ENCODE assay signal across 10 mouse cellular contexts in genomic region chr3:41123190-41123999, GRCm38 (mm10). TPM values are rescaled to one million over a fixed set of nuclear protein-coding genes. Genes with fewer than 3 reads are reported as not detected.
A peak's percentile ranks its signal among the peaks of the same experiment; 100 is the strongest.
DNase-seq lines count a peak whose midpoint lies in the region; ATAC-seq and TF ChIP-seq lines count a peak whose summit lies in the region.
"Had no signal": no experiment of that assay in that cellular context is flagged by ENCODE, and none has a peak within 500 bp of the region (broad histone marks: within the 10 kb centered on the region; RNA-seq: fewer than 3 reads in every experiment).

No protein-coding gene starts in this region.

- H3K36me3 ChIP-seq in hindbrain, embryonic 14.5 days (replicated peaks; ENCODE audit: control insufficient read depth, insufficient read depth), result no peaks in the 10 kb centered on the region
- H3K36me3 ChIP-seq in midbrain, embryonic 12.5 days, result no peaks in the 10 kb centered on the region
- H3K36me3 ChIP-seq: limb, embryonic 15.5 days had no signal

- H3K27me3 ChIP-seq in hindbrain, embryonic 14.5 days (ENCODE audit: control insufficient read depth, insufficient read depth, low read length), result no peaks in the 10 kb centered on the region
- H3K27me3 ChIP-seq in midbrain, embryonic 12.5 days, result 0 out of 2 replicates have a peak, but pooled peaks cover 7% of the 10 kb centered on the region

- peak; percentile 10 to 20 for DNase-seq in cerebellum, postnatal 25 days
- DNase-seq in cerebellum, adult 11 months, result no peak
- no peak for DNase-seq in hindbrain, embryonic 14.5 days (ENCODE audit: low spot score)
- no peak for DNase-seq in right cerebral cortex, postnatal 14 days
- DNase-seq in lung, postnatal 36 days, result no peak
- DNase-seq in lung, adult 2 months, result no peak
- DNase-seq: gastrocnemius, postnatal 25 days had no signal

- H3K4me1 ChIP-seq in hindbrain, embryonic 14.5 days (replicated peaks; ENCODE audit: control insufficient read depth, insufficient read depth, low read length), result peaks cover 9% of the 10 kb centered on the region
- H3K4me1 ChIP-seq in midbrain, embryonic 12.5 days, result peaks cover 12% of the 10 kb centered on the region
- no peaks in the 10 kb centered on the region for H3K4me1 ChIP-seq in lung, adult 2 months (ENCODE audit: control insufficient read depth, insufficient read depth, low read length)

- ATAC-seq in common myeloid progenitor, adult 5-6 weeks (replicated peaks; ENCODE audit: low read depth, poor library complexity, severe bottlenecking), result peak; percentile 54
- ATAC-seq in hindbrain, embryonic 14.5 days (ENCODE audit: low FRiP score), result peak; percentile 27; the same call in 1 of the 2 replicates
- ATAC-seq in midbrain, embryonic 12.5 days (ENCODE audit: low FRiP score, low read depth), result peak; percentile 41; the same call in 1 of the 2 replicates

- H3K4me3 ChIP-seq in hindbrain, embryonic 14.5 days (replicated peaks; ENCODE audit: low read length), result no peak overlapping the region
- H3K4me3 ChIP-seq in midbrain, embryonic 12.5 days, result peak overlapping the region; percentile 7; the same call in 1 of the 2 replicates
- no peak overlapping the region for H3K4me3 ChIP-seq in lung, adult 2 months (replicated peaks; ENCODE audit: extremely low read depth, low read depth, low read length)
- H3K4me3 ChIP-seq: limb, embryonic 15.5 days had no signal

- no peaks in the 10 kb centered on the region for H3K9me3 ChIP-seq in hindbrain, embryonic 14.5 days (ENCODE audit: control insufficient read depth, low read length)
- H3K9me3 ChIP-seq in midbrain, embryonic 12.5 days, result 0 out of 2 replicates have a peak, but pooled peaks cover 2% of the 10 kb centered on the region
- H3K9me3 ChIP-seq: limb, embryonic 15.5 days had no signal

- H3K4me2 ChIP-seq in hindbrain, embryonic 14.5 days (replicated peaks), result peak overlapping the region; percentile 29
- peak overlapping the region; percentile 40 for H3K4me2 ChIP-seq in midbrain, embryonic 12.5 days (replicated peaks)
- H3K4me2 ChIP-seq: limb, embryonic 15.5 days had no signal

- no peak for TF ChIP-seq POLR2A in lung, adult 2 months (IDR thresholded peaks at IDR 0.05; ENCODE audit: borderline replicate concordance, extremely low read depth, low read depth, low read length)

- 22% methylated on average over 10 of the region's 10 CpGs for WGBS in hindbrain, embryonic 14.5 days
- 21% methylated on average over 10 of the region's 10 CpGs for WGBS in midbrain, embryonic 12.5 days
- 51% methylated on average over 10 of the region's 10 CpGs for WGBS in lung, adult 2 months

- TF ChIP-seq CTCF in lung, adult 2 months (IDR thresholded peaks at IDR 0.05; ENCODE audit: insufficient read depth, low read length), result no peak

- H3K27ac ChIP-seq in hindbrain, embryonic 14.5 days, result no peak overlapping the region
- H3K27ac ChIP-seq in midbrain, embryonic 12.5 days (replicated peaks), result no peak overlapping the region
- H3K27ac ChIP-seq: limb, embryonic 15.5 days had no signal

- H3K9ac ChIP-seq in hindbrain, embryonic 14.5 days, result no peak overlapping the region
- H3K9ac ChIP-seq in midbrain, embryonic 12.5 days (replicated peaks), result no peak overlapping the region
- H3K9ac ChIP-seq: limb, embryonic 15.5 days had no signal

RNA-seq across cellular contexts. Expression of gene Pgrmc2, which starts 40.5 kb away (rescaled TPM):
- 20.4 and 24.3 TPM in 2 replicates for total RNA-seq in common myeloid progenitor, adult 5-6 weeks (2017)
- polyA plus RNA-seq in hindbrain, embryonic 14.5 days (2014; fragmentation: Nextera tagmentation; extraction: Ambion mirVana), result 23.2 and 26.1 TPM in 2 replicates
- 38.3 and 38.8 TPM in 2 replicates for polyA plus RNA-seq in midbrain, embryonic 12.5 days (2016; fragmentation: Nextera tagmentation; extraction: Ambion mirVana)
- 15.8 and 19.1 TPM in 2 replicates for polyA plus RNA-seq in lung, adult 2 months (2012; rRNA removed)

Comparison
In these comparisons a context has a peak if more than half of its experiments do, and no peak if none do; other contexts are left out.
1. DNase-seq: peak in cerebellum, postnatal 25 days (2 of 2); none in cerebellum, adult 11 months (single experiment), hindbrain, embryonic 14.5 days (single experiment), right cerebral cortex, postnatal 14 days (single experiment), lung, postnatal 36 days (single experiment) and lung, adult 2 months (single experiment).
2. Peak in every context shown above with its lines, with median percentiles within 50 percentile points of each other: ATAC-seq.